Mouse (Mus musculus): Measurements from ENCODE around the gene Fgf14.

- TF ChIP-seq POLR2A (IDR thresholded peaks at IDR 0.05; ENCODE audit: low read depth, low read length) (no peak), CTCF (conservative IDR thresholded peaks at IDR 0.05; ENCODE audit: insufficient read depth, insufficient read length, low read depth, low read length) (no peak)
These were observed at the start of gene Fgf14 for GRCm38 (mm10) chr14:124676506-124677177.
